Mouse (Mus musculus) spleen, adult 2 months (tissue): Measurements from ENCODE around the gene Plxna4. TPM values are rescaled to one million over a fixed set of nuclear protein-coding genes. Genes with fewer than 3 reads are reported as not detected.

Source experiments
- DNase-seq, 2 experiments: peaks; one replicate each; pipeline versions ENCODE4 v3.0.0 to v3.0.0-alpha.2; 2012 to 2021; ENCODE audit warnings: low spot score in 2 of 2, low read depth in 1 of 2
- H3K27ac ChIP-seq: fragments of 200-500 bp; 2 replicates; pipeline ENCODE4 v1.5.1; 2012; ENCODE audit warnings: low read length, inconsistent platforms; ENCODE audit not compliant: insufficient read depth
- H3K27me3 ChIP-seq: fragments of 200-500 bp; 2 replicates; pipeline ENCODE4 v1.6.1; 2012; ENCODE audit warnings: mild to moderate bottlenecking, moderate library complexity, low read length, inconsistent platforms; ENCODE audit not compliant: control insufficient read depth, insufficient read depth
- H3K36me3 ChIP-seq: fragments of 200-500 bp; 2 replicates; pipeline ENCODE4 v1.6.1; 2012; ENCODE audit warnings: mild to moderate bottlenecking, low read length, inconsistent platforms; ENCODE audit not compliant: control insufficient read depth, insufficient read depth
- H3K4me1 ChIP-seq: fragments of 200-500 bp; 2 replicates; pipeline ENCODE4 v1.6.1; 2011; ENCODE audit warnings: inconsistent platforms; ENCODE audit not compliant: control insufficient read depth, insufficient read depth, insufficient read length
- H3K4me3 ChIP-seq: fragments of 200-500 bp; 2 replicates; pipeline ENCODE4 v1.5.1; 2011; ENCODE audit warnings: mild to moderate bottlenecking, inconsistent platforms; ENCODE audit not compliant: insufficient read depth, insufficient read length; ENCODE audit errors: extremely low read depth
- CTCF ChIP-seq: fragments of 200-500 bp; IDR thresholded peaks from 2 replicates; pipeline ENCODE4 v1.5.1; 2011; ENCODE audit warnings: mild to moderate bottlenecking, inconsistent platforms; ENCODE audit not compliant: insufficient read depth, insufficient read length, insufficient replicate concordance; ENCODE audit errors: extremely low read depth
- POLR2A ChIP-seq: fragments of 200-500 bp; IDR thresholded peaks from 2 replicates; pipeline ENCODE4 v1.6.1; 2011; ENCODE audit warnings: low read depth, low read length, inconsistent platforms
- WGBS: fragments of 180-500 bp; shearing (Covaris S2); methylation state at CpG from one replicate; pipeline ENCODE4 v1.1.7; 2018; 5-methylcytosine and 5-hydroxymethylcytosine counted together
- polyA plus RNA-seq: library from polyadenylated mRNA; depleted of rRNA; stranded (reverse); fragments of >200 nt; gene quantifications from 2 replicates; pipeline ENCODE4 v1.2.3, GENCODE M21; 2012; rRNA removed

Gene Plxna4
- 0.89 and 1.0 TPM in 2 replicates for polyA plus RNA-seq

DNA sequence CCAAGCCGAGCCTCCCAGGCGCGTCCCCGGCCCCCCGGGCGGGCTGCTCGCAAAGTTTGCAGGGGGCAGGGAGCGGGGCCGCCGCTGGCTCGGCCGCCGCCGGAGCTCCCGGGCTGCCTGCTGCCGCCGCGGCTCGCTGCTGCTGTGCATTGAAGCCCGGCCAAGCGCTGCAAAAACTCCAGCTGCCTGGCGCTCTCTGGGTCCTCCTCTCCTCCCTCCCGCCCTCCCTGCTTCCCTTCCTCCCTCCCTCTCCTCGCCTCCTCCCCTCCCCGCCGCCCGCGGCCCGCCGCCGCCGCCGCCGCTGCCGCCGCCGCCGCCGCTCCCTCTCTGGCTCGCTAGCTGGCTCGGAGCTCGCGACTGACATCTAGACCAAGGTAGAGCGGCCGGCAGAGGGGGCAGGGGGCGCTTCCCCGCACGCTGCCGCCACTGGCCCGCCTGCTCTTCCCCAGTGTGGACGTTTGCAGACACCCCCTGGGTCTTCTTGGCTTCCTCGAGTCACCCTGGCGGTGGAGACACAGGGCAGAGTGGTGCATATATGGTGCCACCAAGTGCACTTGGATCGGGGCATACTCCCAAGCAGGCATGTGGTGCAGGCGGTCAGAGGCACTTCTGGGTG is at the start of gene Plxna4:
Gene Plxna4, minus strand, starts transcription at position 137 of the 616 bp plus-strand sequence.
- Histone ChIP-seq H3K4me3 (peak within 1 kb of the TSS; percentile 42), H3K36me3 (no peaks in the 10 kb centered on the region), H3K4me1 (no peaks in the 10 kb centered on the region), H3K27ac (no peak within 1 kb of the TSS), H3K27me3 (peaks cover 10% of the 10 kb centered on the region)
- no peak for DNase-seq
- WGBS = 3% methylated on average over 24 of the region's 55 CpGs
- TF ChIP-seq POLR2A = no peak
- TF ChIP-seq CTCF = no peak

DNA sequence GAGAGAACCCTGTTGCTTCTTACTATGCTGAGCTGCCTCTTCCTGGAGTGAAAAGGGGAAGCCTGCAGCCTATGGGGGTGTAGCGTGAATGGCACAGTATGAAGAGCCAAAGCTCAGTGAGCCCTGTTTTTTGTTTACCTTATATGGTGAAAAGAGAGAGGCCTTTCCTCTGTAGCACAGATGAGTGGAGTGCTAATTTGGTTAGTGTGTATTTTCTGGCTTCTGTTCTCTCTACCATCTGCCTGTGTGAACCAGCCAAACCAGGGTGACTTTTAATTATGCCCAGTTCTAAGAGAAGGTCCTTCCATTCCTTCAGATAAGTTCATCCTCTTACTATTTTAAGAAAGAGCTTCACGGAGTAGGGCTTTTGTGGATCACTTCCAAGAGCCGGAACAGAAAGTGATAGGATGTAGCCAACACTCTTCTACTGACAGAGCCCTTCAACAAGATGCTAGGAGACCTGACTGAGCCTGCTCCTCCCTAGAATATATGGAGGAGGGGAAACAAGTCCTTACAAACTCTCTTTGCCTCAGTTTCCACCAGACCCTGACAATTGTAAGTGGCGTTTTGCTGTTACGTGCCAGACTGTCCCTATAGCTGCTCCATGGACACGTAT is 49.7 kb upstream of the Plxna4 start:
- H3K27ac ChIP-seq = no peak overlapping the region
- 78% methylated on average over 6 of the region's 6 CpGs for WGBS
- no peak for DNase-seq
- H3K27me3 ChIP-seq = no peaks in the 10 kb centered on the region
- H3K4me3 ChIP-seq = no peak overlapping the region
- TF ChIP-seq CTCF (no peak), POLR2A (no peak)
- H3K36me3 ChIP-seq = no peaks in the 10 kb centered on the region
- no peaks in the 10 kb centered on the region for H3K4me1 ChIP-seq

DNA sequence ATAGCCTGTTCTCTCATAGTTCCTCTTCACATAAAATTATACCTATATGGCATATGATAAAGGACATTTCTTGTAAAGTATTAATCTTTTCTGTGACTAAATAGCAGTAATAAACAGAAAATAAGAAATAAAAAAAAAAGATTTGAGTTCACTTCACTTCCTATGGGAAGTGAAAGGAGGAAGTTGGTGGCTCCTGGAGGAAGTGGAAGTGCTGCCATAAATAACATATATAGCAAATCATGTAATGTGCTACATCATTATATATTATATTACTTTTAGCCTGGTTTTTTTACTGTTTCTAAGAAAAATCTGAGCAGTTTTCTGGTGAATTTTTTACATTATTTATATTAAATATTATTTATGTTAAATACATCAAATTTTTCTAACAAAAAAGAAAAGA is 22.7 kb upstream of the Plxna4 start:
- no peaks in the 10 kb centered on the region for H3K36me3 ChIP-seq
- TF ChIP-seq POLR2A (no peak), CTCF (no peak)
- DNase-seq = no peak
- H3K4me3 ChIP-seq = no peak overlapping the region
- no peaks in the 10 kb centered on the region for H3K4me1 ChIP-seq
- H3K27me3 ChIP-seq = no peaks in the 10 kb centered on the region
- no peak overlapping the region for H3K27ac ChIP-seq

GRCm38 (mm10) chr6:32606787-32607186 is 18.8 kb upstream of the Plxna4 start:
- 64% methylated on average over 3 of the region's 3 CpGs for WGBS
- DNase-seq = no peak
- Histone ChIP-seq H3K27me3 (no peaks in the 10 kb centered on the region), H3K4me3 (no peak overlapping the region), H3K36me3 (no peaks in the 10 kb centered on the region), H3K27ac (no peak overlapping the region), H3K4me1 (no peaks in the 10 kb centered on the region)
- TF ChIP-seq CTCF (no peak), POLR2A (no peak)

GRCm38 (mm10) chr6:32605581-32605980 is 17.6 kb upstream of the Plxna4 start:
- WGBS = 55% methylated on average over 3 of the region's 3 CpGs
- no peaks in the 10 kb centered on the region for H3K27me3 ChIP-seq

DNA sequence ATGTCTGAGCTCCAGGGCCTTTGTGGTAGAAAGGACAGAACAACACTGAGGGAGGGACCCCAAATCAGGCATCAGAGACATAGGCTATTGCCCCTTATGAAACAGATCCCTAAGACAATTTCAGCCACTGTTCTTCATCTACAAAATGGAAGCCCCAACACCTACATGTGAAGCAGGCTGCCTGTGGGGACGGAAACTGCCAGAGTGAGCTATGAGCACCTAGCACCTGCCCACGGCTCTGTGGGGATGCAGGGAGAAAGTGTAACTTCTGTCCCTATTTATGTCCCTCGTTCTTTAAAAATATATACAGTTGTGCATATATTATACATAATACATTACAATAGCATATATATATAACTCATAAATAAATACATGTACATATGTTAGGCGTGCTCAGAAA is 16.9 kb upstream of the Plxna4 start:
- DNase-seq = no peak
- no peak overlapping the region for H3K27ac ChIP-seq
- H3K4me3 ChIP-seq = no peak overlapping the region
- TF ChIP-seq POLR2A (no peak), CTCF (no peak)
- no peaks in the 10 kb centered on the region for H3K4me1 ChIP-seq
- H3K27me3 ChIP-seq = no peaks in the 10 kb centered on the region
- 87% methylated on average over 4 of the region's 4 CpGs for WGBS
- no peaks in the 10 kb centered on the region for H3K36me3 ChIP-seq

More at GRCm38 (mm10) chr6:32605581-32605980, 17.6 kb upstream of the Plxna4 start:
- Histone ChIP-seq H3K4me1 (no peaks in the 10 kb centered on the region), H3K27ac (no peak overlapping the region), H3K4me3 (no peak overlapping the region), H3K36me3 (no peaks in the 10 kb centered on the region)
- TF ChIP-seq POLR2A = no peak
- TF ChIP-seq CTCF = no peak
- DNase-seq = no peak

DNA sequence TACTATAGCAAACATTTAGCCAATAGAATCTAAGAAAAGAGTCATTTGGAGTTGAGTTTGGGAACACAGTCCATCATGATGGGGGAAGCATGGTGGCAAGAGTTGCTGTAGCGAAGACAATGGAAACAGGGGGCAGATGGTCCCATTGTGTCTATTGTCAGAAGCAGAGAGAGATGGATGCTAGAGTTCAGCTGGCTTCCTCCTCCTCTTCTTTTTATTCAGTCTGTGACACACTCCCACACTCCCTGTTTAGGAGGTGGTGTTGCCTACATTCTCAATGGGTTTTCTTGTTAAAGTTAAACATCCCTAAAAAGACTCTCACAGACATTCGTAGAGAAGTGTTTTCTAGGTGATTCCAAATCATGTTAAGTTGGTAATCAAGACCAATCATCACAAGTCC is 14.1 kb upstream of the Plxna4 start:
- Histone ChIP-seq H3K36me3 (no peaks in the 10 kb centered on the region), H3K27me3 (no peaks in the 10 kb centered on the region), H3K4me3 (no peak overlapping the region), H3K4me1 (no peaks in the 10 kb centered on the region), H3K27ac (no peak overlapping the region)
- no peak for TF ChIP-seq CTCF
- TF ChIP-seq POLR2A = no peak
- 82% methylated on average over 2 of the region's 2 CpGs for WGBS
- no peak for DNase-seq
